Mouse (Mus musculus): Measurements from ENCODE around the gene Cul4a.

GRCm38 (mm10) chr8:13107990-13108638 is 2.7 kb downstream of the Cul4a start:
- no peak for TF ChIP-seq CTCF (IDR thresholded peaks at IDR 0.05)
- no peak for TF ChIP-seq POLR2A (IDR thresholded peaks at IDR 0.05; ENCODE audit: insufficient read depth, low read depth, low read length)
- TF ChIP-seq EP300 (IDR thresholded peaks at IDR 0.05; ENCODE audit: insufficient read depth, low read depth, low read length), result no peak

All from heart, adult 2 months (tissue).